Mouse (Mus musculus) heart, embryonic 12.5 days (tissue): Measurements from ENCODE around the gene Ino80b. TPM values are rescaled to one million over a fixed set of nuclear protein-coding genes. Genes with fewer than 3 reads are reported as not detected.

Experiments
- ATAC-seq: fragments of 200-750 bp; cut with Nextera tagmentation; 2 replicates; pipeline ENCODE4 v1.8.0; 2017; ENCODE audit warnings: moderate TSS enrichment, moderate library complexity; ENCODE audit not compliant: insufficient number of reproducible peaks, low FRiP score
- H3K27ac ChIP-seq: fragments of 300-500 bp; sonication (generic); 2 replicates; pipeline ENCODE4 v1.5.1; 2016; ENCODE audit warnings: mild to moderate bottlenecking, moderate library complexity; ENCODE audit not compliant: poor library complexity, severe bottlenecking
- H3K27me3 ChIP-seq: fragments of 300-500 bp; sonication (generic); replicated peaks from 2 replicates; pipeline ENCODE4 v1.6.1; 2016; ENCODE audit warnings: mild to moderate bottlenecking, moderate library complexity
- H3K36me3 ChIP-seq: fragments of 300-500 bp; sonication (generic); 2 replicates; pipeline ENCODE4 v1.6.1; 2016; ENCODE audit warnings: mild to moderate bottlenecking, moderate library complexity
- H3K4me1 ChIP-seq: fragments of 300-500 bp; sonication (generic); replicated peaks from 2 replicates; pipeline ENCODE4 v1.6.1; 2016; ENCODE audit warnings: mild to moderate bottlenecking
- H3K4me2 ChIP-seq: fragments of 300-500 bp; sonication (generic); 2 replicates; pipeline ENCODE4 v1.6.1; 2016; ENCODE audit warnings: mild to moderate bottlenecking, moderate library complexity
- H3K4me3 ChIP-seq: fragments of 300-500 bp; sonication (generic); 2 replicates; pipeline ENCODE4 v1.5.1; 2016; ENCODE audit warnings: mild to moderate bottlenecking
- H3K9ac ChIP-seq: fragments of 300-500 bp; sonication (generic); 2 replicates; pipeline ENCODE4 v1.6.1; 2016; ENCODE audit warnings: mild to moderate bottlenecking, moderate library complexity
- H3K9me3 ChIP-seq: fragments of 300-500 bp; sonication (generic); replicated peaks from 2 replicates; pipeline ENCODE4 v1.6.1; 2016; ENCODE audit warnings: mild to moderate bottlenecking, moderate library complexity
- WGBS: fragments of 180-500 bp; shearing (Covaris S2); methylation state at CpG from one replicate; pipeline ENCODE4 v1.1.7; 2016; 5-methylcytosine and 5-hydroxymethylcytosine counted together
- polyA plus RNA-seq: library from polyadenylated mRNA; unstranded; fragments of >200 nt; fragmentation: Nextera tagmentation; extraction: Ambion mirVana; gene quantifications from 2 replicates; pipeline ENCODE4 v1.2.1, GENCODE M21; 2016

Ino80b gene
- polyA plus RNA-seq, 1 experiment from 2014 or later: 12.1 TPM

- Histone ChIP-seq H3K9ac (0 out of 2 replicates have a peak overlapping the region, but pooled peaks have one; percentile 86), H3K4me2 (peak overlapping the region; percentile 93; the same call in 1 of the 2 replicates), H3K4me3 (0 out of 2 replicates have a peak overlapping the region, but pooled peaks have one; percentile 3), H3K9me3 (no peaks in the 10 kb centered on the region), H3K4me1 (peaks cover 36% of the 10 kb centered on the region), H3K36me3 (peaks cover 33% of the 10 kb centered on the region), H3K27ac (no peak overlapping the region), H3K27me3 (no peaks in the 10 kb centered on the region)
- ATAC-seq: no peak
- WGBS: 91% methylated on average over 4 of the region's 4 CpGs
Observed at GRCm38 (mm10) chr6:83117165-83117438, 8.1 kb downstream of the Ino80b start.

GRCm38 (mm10) chr6:83116373-83117164 is 8.7 kb downstream of the Ino80b start:
- no peak overlapping the region for H3K27ac ChIP-seq
- H3K4me1 ChIP-seq: peaks cover 38% of the 10 kb centered on the region
- H3K36me3 ChIP-seq: peaks cover 33% of the 10 kb centered on the region
- H3K9ac ChIP-seq: peak overlapping the region; percentile 86
- H3K4me3 ChIP-seq: peak overlapping the region; percentile 75
- no peak for ATAC-seq
- peak overlapping the region; percentile 93 for H3K4me2 ChIP-seq
- WGBS: 75% methylated on average over 11 of the region's 11 CpGs
- H3K27me3 ChIP-seq: no peaks in the 10 kb centered on the region
- no peaks in the 10 kb centered on the region for H3K9me3 ChIP-seq

- WGBS: 1% methylated on average over 33 of the region's 48 CpGs
- Histone ChIP-seq H3K9ac (peak overlapping the region; percentile 86), H3K4me1 (peaks cover 41% of the 10 kb centered on the region), H3K4me3 (peak overlapping the region; percentile 75), H3K36me3 (peaks cover 36% of the 10 kb centered on the region), H3K9me3 (no peaks in the 10 kb centered on the region), H3K27ac (peak overlapping the region; percentile 63), H3K4me2 (peak overlapping the region; percentile 93), H3K27me3 (no peaks in the 10 kb centered on the region)
- ATAC-seq: no peak; the same call in 1 of the 2 replicates
Observed at GRCm38 (mm10) chr6:83115682-83116372, 9.4 kb downstream of the Ino80b start.

GRCm38 (mm10) chr6:83115011-83115671 is 10.1 kb downstream of the Ino80b start, which contains the start of gene Mogs:
Gene Mogs, plus strand, starts transcription at chr6:83115496.
- ATAC-seq: peak; percentile 92
- Histone ChIP-seq H3K9ac (peak within 1 kb of the TSS; percentile 86), H3K27me3 (no peaks in the 10 kb centered on the region), H3K4me3 (peak within 1 kb of the TSS; percentile 75), H3K36me3 (peaks cover 36% of the 10 kb centered on the region), H3K27ac (peak within 1 kb of the TSS; percentile 63), H3K4me2 (peak within 1 kb of the TSS; percentile 93), H3K4me1 (peaks cover 37% of the 10 kb centered on the region), H3K9me3 (no peaks in the 10 kb centered on the region)
- WGBS: 1% methylated on average over 44 of the region's 58 CpGs

- H3K27me3 ChIP-seq: no peaks in the 10 kb centered on the region
- H3K4me1 ChIP-seq: peaks cover 38% of the 10 kb centered on the region
- peak overlapping the region; percentile 22; the same call in 1 of the 2 replicates for H3K4me2 ChIP-seq
- ATAC-seq: no peak
- no peaks in the 10 kb centered on the region for H3K9me3 ChIP-seq
- H3K27ac ChIP-seq: no peak overlapping the region; the same call in 1 of the 2 replicates
- H3K4me3 ChIP-seq: no peak overlapping the region
- peaks cover 3% of the 10 kb centered on the region for H3K36me3 ChIP-seq
- H3K9ac ChIP-seq: 0 out of 2 replicates have a peak overlapping the region, but pooled peaks have one; percentile 34
- 77% methylated on average over 4 of the region's 4 CpGs for WGBS
Observed at GRCm38 (mm10) chr6:83111510-83112136, 13.6 kb downstream of the Ino80b start.

- Histone ChIP-seq H3K36me3 (peaks cover 10% of the 10 kb centered on the region), H3K4me1 (peaks cover 28% of the 10 kb centered on the region), H3K4me3 (peak within 1 kb of the TSS; percentile 93), H3K27me3 (no peaks in the 10 kb centered on the region), H3K4me2 (peak within 1 kb of the TSS; percentile 89), H3K9me3 (no peaks in the 10 kb centered on the region), H3K9ac (peak within 1 kb of the TSS; percentile 94), H3K27ac (peak within 1 kb of the TSS; percentile 85)
- peak; percentile 85 for ATAC-seq
- under 1% methylated on average over 76 of the region's 76 CpGs for WGBS
Observed at GRCm38 (mm10) chr6:83108762-83109668, 16.2 kb downstream of the Ino80b start, which contains the start of gene Mrpl53. Gene Mrpl53, plus strand, starts transcription at chr6:83109040.

GRCm38 (mm10) chr6:83107566-83108400 is 17.4 kb downstream of the Ino80b start:
- 35% methylated on average over 13 of the region's 13 CpGs for WGBS
- Histone ChIP-seq H3K27ac (no peak overlapping the region), H3K9me3 (no peaks in the 10 kb centered on the region), H3K27me3 (0 out of 2 replicates have a peak, but pooled peaks cover 4% of the 10 kb centered on the region), H3K36me3 (peaks cover 10% of the 10 kb centered on the region), H3K4me2 (peak overlapping the region; percentile 89), H3K4me1 (peaks cover 36% of the 10 kb centered on the region), H3K4me3 (peak overlapping the region; percentile 93), H3K9ac (peak overlapping the region; percentile 94; the same call in 1 of the 2 replicates)
- 0 out of 2 replicates have a peak, but pooled peaks have one; percentile 46 for ATAC-seq

GRCm38 (mm10) chr6:83104158-83104557 is 21.1 kb downstream of the Ino80b start:
- Histone ChIP-seq H3K27me3 (peaks cover 11% of the 10 kb centered on the region), H3K27ac (no peak overlapping the region), H3K9ac (no peak overlapping the region), H3K4me1 (peaks cover 28% of the 10 kb centered on the region), H3K4me3 (no peak overlapping the region), H3K4me2 (no peak overlapping the region), H3K9me3 (no peaks in the 10 kb centered on the region), H3K36me3 (0 out of 2 replicates have a peak, but pooled peaks cover 7% of the 10 kb centered on the region)
- WGBS: 85% methylated on average over 4 of the region's 4 CpGs
- ATAC-seq: no peak

GRCm38 (mm10) chr6:83103130-83103650 is 22.0 kb downstream of the Ino80b start:
- peak overlapping the region; percentile 90; the same call in 1 of the 2 replicates for H3K9ac ChIP-seq
- no peak for ATAC-seq
- H3K9me3 ChIP-seq: no peaks in the 10 kb centered on the region

More at GRCm38 (mm10) chr6:83103130-83103650, 22.0 kb downstream of the Ino80b start:
- no peak overlapping the region for H3K27ac ChIP-seq
- no peak overlapping the region for H3K4me3 ChIP-seq
- peaks cover 13% of the 10 kb centered on the region for H3K27me3 ChIP-seq
- peaks cover 24% of the 10 kb centered on the region for H3K4me1 ChIP-seq
- H3K36me3 ChIP-seq: 0 out of 2 replicates have a peak, but pooled peaks cover 7% of the 10 kb centered on the region
- peak overlapping the region; percentile 100; the same call in 1 of the 2 replicates for H3K4me2 ChIP-seq
- WGBS: 46% methylated on average over 11 of the region's 11 CpGs
